Mouse (Mus musculus): ENCODE measurements around the gene Flnb. TPM values are rescaled to one million over a fixed set of nuclear protein-coding genes. Genes with fewer than 3 reads are reported as not detected.

The Flnb gene
- polyA plus RNA-seq, 1 experiment from 2014 or later: 22.5 TPM

DNA sequence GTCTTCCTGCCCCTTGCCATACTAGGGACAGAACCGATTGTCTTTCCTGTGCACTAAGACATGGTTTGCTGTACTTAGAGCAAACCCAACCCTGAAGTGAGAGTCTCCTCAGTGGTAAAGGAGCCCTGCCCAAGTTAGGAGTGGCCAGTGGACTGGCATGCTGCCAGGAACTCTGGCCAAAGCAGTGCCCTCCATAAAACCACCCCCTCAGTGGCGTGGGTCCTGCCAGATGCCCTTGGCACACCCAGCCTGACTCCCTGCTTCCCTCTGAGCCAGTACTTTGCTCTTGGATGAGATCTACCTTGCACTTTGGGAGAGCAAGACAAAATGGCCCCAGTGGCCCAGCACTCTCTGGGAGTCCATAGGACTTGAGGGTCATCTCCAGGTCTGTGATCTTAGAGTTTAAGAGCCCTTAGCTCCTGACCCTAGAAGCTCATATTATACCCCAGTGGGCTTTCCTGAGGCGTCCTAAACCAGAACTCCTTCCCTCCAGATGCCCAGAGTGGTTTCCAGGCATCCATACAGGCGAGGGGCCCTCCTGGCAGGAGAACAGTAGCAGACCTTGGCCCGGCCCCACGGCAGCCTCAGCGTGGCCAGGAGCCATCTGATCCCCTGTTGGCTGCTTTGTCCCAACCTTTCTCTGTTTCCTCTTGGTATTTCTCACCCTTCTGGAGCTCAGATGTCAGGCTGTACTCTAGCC lies 125.5 kb downstream of the Flnb start:
- Histone ChIP-seq H3K36me3 (peaks cover 54% of the 10 kb centered on the region), H3K27ac (replicated peaks) (peak overlapping the region; percentile 16; the same call in 1 of the 2 replicates), H3K4me3 (no peak overlapping the region), H3K4me1 (replicated peaks) (peaks cover 12% of the 10 kb centered on the region), H3K9me3 (no peaks in the 10 kb centered on the region), H3K9ac (no peak overlapping the region), H3K27me3 (no peaks in the 10 kb centered on the region), H3K4me2 (no peak overlapping the region)
- ATAC-seq (ENCODE audit: low FRiP score, low read depth): peak; percentile 80
- WGBS: 70% methylated on average over 7 of the region's 7 CpGs

DNA sequence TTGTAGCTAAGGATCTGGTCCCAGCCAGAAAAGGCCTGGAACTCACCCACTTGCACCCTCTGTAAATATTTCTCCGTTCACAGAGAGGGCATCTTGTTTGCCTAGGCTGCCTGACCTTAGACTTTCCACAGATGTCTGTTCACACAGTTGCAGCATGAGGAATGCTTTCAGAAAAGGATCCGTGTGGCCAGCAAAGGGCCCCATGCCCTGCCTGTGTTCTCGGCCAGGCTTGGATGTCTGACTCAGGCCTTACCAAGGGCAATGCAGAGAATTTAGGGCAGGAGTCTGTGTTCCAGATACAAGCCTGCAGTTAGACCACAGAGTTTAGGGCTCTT lies 126.0 kb downstream of the Flnb start:
- H3K9ac ChIP-seq: no peak overlapping the region
- no peaks in the 10 kb centered on the region for H3K9me3 ChIP-seq
- 68% methylated on average over 3 of the region's 3 CpGs for WGBS
- H3K4me1 ChIP-seq (replicated peaks): peaks cover 12% of the 10 kb centered on the region
- ATAC-seq (ENCODE audit: low FRiP score, low read depth): no peak
- peaks cover 59% of the 10 kb centered on the region for H3K36me3 ChIP-seq
- no peak overlapping the region for H3K4me3 ChIP-seq
- no peak overlapping the region for H3K4me2 ChIP-seq
- H3K27ac ChIP-seq (replicated peaks): peak overlapping the region; percentile 16; the same call in 1 of the 2 replicates
- H3K27me3 ChIP-seq: no peaks in the 10 kb centered on the region

DNA sequence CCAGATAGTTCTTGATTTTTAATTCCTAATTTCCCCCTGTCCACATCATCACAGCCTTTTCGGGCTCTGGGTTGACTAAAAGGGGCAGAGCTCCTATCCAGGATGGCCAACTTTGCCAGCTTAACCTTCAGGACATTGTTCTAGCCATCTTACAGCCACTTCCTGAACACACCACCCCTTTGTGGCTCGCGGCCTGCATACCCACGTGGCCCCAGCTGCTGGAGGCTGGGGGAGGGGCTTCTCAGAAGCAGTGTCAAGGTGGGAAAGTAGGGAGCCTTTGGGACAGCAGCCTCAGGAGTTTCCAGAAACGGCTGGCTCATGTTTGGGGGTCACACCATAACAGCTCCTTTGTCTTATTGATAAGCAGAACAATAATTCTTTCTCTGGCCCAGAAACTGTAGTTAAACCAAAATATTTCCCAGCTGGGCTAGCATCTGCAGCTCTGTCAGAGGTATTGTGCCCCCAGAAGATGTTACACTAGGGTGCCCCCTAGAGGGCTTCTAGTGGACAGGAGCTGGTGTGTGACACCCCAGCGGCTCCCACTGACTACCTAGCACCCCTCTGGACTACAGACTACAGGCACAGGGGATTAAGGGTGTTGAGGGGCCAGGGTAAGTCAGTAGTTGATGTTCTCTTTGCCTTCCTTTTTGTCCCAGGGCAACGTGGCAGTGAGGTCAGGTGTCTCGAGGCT lies 126.7 kb downstream of the Flnb start:
- no peak for ATAC-seq (ENCODE audit: low FRiP score, low read depth)
- 60% methylated on average over 8 of the region's 8 CpGs for WGBS
- Histone ChIP-seq H3K9ac (no peak overlapping the region), H3K27ac (replicated peaks) (no peak overlapping the region), H3K4me3 (no peak overlapping the region), H3K4me2 (no peak overlapping the region), H3K9me3 (no peaks in the 10 kb centered on the region), H3K27me3 (no peaks in the 10 kb centered on the region), H3K36me3 (peaks cover 62% of the 10 kb centered on the region), H3K4me1 (replicated peaks) (peaks cover 12% of the 10 kb centered on the region)

DNA sequence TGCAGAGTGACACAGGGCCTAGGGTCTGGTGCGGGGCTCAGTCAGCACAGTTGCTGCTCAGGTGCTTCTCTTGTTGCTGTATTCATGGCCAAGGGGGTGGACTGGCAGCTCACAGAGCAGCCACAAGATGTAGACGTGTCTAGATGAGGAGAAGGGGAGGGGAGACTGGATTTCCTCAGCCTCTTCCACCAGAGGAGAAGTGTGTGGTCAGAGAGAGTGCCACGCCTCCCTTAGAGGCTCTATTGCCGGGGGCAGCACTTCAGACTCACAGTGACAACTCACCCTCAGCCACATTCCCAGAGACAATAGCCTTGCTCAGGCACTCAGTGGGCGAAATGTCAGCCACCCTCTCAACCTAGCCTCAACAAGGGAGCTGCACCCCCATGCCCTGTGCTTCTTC lies 127.5 kb downstream of the Flnb start:
- Histone ChIP-seq H3K4me1 (replicated peaks) (peaks cover 12% of the 10 kb centered on the region), H3K4me3 (no peak overlapping the region), H3K4me2 (no peak overlapping the region), H3K36me3 (peaks cover 62% of the 10 kb centered on the region), H3K27me3 (no peaks in the 10 kb centered on the region), H3K9ac (no peak overlapping the region), H3K27ac (replicated peaks) (no peak overlapping the region), H3K9me3 (no peaks in the 10 kb centered on the region)
- no peak for ATAC-seq (ENCODE audit: low FRiP score, low read depth)
- WGBS: 76% methylated on average over 5 of the region's 5 CpGs

DNA sequence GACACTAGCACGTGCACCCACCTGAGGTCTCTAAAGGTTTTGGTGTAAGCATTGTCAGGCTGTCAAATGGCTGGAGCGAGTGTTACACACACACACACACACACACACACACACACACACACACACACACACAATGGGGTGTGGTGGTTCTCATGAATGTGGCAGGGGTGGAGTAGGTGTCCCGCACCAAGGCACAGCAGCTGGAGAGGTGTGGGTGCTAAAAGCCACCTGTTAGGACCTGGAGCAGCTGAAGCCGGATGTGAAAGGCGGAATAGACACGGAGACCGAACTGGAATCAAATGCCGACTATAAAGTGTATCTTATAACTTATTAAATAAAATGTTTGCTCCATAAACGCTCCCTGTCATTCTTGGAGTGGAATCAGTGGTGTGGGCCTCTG lies 133.5 kb downstream of the Flnb start:
- Histone ChIP-seq H3K9me3 (no peaks in the 10 kb centered on the region), H3K27ac (replicated peaks) (no peak overlapping the region), H3K4me1 (replicated peaks) (no peaks in the 10 kb centered on the region; the same call in 1 of the 2 replicates), H3K27me3 (no peaks in the 10 kb centered on the region), H3K4me2 (no peak overlapping the region), H3K4me3 (no peak overlapping the region), H3K36me3 (peaks cover 34% of the 10 kb centered on the region), H3K9ac (no peak overlapping the region)
- ATAC-seq (ENCODE audit: low FRiP score, low read depth): no peak
- 97% methylated on average over 9 of the region's 9 CpGs for WGBS

DNA sequence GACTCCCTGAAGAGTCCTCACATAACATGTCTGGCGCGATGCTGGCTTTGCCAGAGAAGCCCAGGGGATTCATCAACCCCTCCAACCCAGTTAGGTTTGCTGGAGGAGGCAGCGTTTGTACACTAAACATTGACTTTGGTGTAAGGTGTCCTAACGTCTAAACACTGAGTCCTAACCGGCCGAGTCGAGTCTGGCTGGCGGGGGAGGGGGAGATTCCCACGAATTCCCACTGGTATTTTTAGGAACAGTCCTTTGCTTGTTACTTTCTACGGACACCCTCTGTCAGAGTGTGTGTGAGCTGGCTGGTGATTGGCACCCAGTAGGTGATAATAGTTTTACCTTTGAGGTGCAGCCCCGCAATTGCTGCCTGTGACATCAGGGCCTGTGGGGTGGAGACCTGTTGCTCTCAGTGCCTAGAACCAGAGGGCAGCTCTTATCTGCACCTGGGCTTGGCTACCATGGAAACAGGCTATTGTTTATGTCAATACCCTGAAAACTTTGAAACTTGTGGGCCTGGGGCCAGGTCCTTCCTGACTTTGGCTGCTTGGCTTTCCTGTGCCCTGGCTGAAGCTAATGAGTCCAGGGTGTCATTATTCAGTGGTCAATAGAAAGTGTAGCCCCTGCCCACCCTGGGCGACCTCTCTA lies 135.0 kb downstream of the Flnb start:
- Histone ChIP-seq H3K9me3 (no peaks in the 10 kb centered on the region), H3K27me3 (no peaks in the 10 kb centered on the region), H3K9ac (no peak overlapping the region), H3K27ac (replicated peaks) (peak overlapping the region; percentile 37), H3K4me1 (replicated peaks) (no peaks in the 10 kb centered on the region; the same call in 1 of the 2 replicates), H3K36me3 (peaks cover 28% of the 10 kb centered on the region), H3K4me3 (no peak overlapping the region), H3K4me2 (no peak overlapping the region)
- no peak for ATAC-seq (ENCODE audit: low FRiP score, low read depth)
- WGBS: 40% methylated on average over 12 of the region's 12 CpGs

DNA sequence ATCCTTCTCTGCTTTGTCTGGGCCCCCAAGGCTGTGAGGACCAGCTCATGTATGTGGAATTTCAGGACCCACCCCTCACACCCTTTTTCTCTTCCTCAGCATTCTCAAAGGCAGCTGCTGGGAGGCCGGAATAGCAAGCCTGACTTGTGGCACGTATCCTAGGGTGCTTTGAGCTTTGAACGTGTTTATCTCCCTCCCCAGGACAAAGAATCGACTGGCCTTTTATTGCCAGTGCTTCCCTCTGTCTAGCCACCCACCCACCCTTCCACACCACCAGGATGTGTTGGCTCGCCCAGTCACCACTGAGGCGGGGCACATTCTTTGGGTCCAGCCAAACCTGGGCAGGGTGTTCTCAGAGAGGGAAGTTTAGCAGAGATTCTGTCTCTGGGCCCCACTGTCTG lies 136.3 kb downstream of the Flnb start:
- Histone ChIP-seq H3K4me3 (no peak overlapping the region), H3K27me3 (no peaks in the 10 kb centered on the region), H3K36me3 (peaks cover 19% of the 10 kb centered on the region), H3K27ac (replicated peaks) (no peak overlapping the region), H3K9me3 (no peaks in the 10 kb centered on the region), H3K4me2 (no peak overlapping the region), H3K9ac (no peak overlapping the region), H3K4me1 (replicated peaks) (no peaks in the 10 kb centered on the region; the same call in 1 of the 2 replicates)
- peak; percentile 29; the same call in 1 of the 2 replicates for ATAC-seq (ENCODE audit: low FRiP score, low read depth)
- 38% methylated on average over 6 of the region's 6 CpGs for WGBS

DNA sequence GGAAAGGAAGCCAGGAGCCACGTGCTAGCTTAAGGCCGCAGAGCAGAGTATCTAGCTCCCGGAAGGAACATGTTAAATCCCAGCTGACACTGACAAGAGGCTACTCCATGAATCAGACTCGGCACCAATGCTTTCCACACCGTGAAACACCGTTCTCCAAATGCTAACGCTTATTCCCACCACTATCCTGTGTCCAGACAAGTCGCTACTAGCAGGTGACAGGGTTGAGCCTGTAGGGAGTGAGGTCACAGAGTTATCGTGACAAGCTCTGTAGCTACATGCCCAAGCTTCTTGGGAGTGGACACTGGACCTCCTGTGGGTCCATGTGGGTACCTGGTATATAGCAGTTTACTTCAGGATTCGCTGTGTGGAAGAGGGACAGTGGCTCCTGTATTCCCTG lies 138.7 kb downstream of the Flnb start:
- Histone ChIP-seq H3K9me3 (no peaks in the 10 kb centered on the region), H3K9ac (no peak overlapping the region), H3K27ac (replicated peaks) (no peak overlapping the region), H3K36me3 (peaks cover 5% of the 10 kb centered on the region; the same call in 1 of the 2 replicates), H3K4me3 (no peak overlapping the region), H3K27me3 (no peaks in the 10 kb centered on the region), H3K4me2 (no peak overlapping the region), H3K4me1 (replicated peaks) (no peaks in the 10 kb centered on the region; the same call in 1 of the 2 replicates)
- 86% methylated on average over 10 of the region's 10 CpGs for WGBS
- ATAC-seq (ENCODE audit: low FRiP score, low read depth): no peak

DNA sequence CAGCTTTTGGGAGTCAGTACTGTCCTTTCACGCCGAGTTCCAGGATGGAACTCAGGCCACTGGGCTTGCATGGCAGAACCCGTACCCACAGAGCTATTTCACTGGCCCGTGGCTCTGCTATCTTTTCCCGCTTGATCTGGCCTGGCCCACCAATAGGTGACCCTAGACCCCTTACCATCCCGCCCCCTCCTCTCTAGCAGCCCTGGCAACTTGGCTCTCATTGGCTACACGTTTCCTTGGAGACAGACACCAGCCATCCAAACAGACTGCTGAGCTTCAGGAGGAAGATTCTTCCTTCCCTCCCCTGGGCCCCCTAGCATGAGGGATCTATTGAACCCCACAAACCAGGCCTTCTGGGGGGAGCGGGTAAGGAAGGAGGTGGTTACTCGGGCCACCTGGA lies 139.3 kb downstream of the Flnb start, which contains the start of gene Gm45521:
TSS of gene Gm45521 (plus strand) at position 240 of the 400 bp plus-strand sequence.
- 44% methylated on average over 9 of the region's 9 CpGs for WGBS
- no peak within 1 kb of the TSS for H3K4me2 ChIP-seq
- ATAC-seq (ENCODE audit: low FRiP score, low read depth): no peak
- H3K4me1 ChIP-seq (replicated peaks): no peaks in the 10 kb centered on the region; the same call in 1 of the 2 replicates
- H3K9me3 ChIP-seq: no peaks in the 10 kb centered on the region
- no peaks in the 10 kb centered on the region for H3K27me3 ChIP-seq
- H3K36me3 ChIP-seq: no peaks in the 10 kb centered on the region
- H3K9ac ChIP-seq: no peak within 1 kb of the TSS
- H3K4me3 ChIP-seq: no peak within 1 kb of the TSS
- H3K27ac ChIP-seq (replicated peaks): no peak within 1 kb of the TSS

DNA sequence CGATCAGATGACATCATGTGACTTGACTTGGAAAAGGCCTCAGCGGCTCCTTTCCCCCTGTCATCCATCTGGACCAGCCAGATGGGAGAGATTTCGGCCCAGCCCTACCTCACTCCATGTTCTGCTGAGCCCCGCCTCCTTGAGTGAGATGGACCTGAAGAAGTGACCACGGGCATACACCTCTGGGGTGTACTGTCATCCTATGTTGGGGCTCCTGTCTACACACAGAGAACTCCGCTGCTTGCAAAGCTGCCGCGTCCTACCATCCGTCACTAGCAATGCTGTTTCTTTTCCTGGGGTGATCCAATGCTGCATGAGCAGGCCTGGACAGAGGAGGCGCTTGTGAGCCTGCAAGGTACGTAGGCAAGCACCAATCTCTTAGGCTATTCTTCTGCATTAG lies 142.9 kb downstream of the Flnb start:
- H3K36me3 ChIP-seq: no peaks in the 10 kb centered on the region
- no peaks in the 10 kb centered on the region for H3K27me3 ChIP-seq
- peak; percentile 38; the same call in 1 of the 2 replicates for ATAC-seq (ENCODE audit: low FRiP score, low read depth)
- H3K27ac ChIP-seq (replicated peaks): no peak overlapping the region
- no peaks in the 10 kb centered on the region; the same call in 1 of the 2 replicates for H3K4me1 ChIP-seq (replicated peaks)
- WGBS: 51% methylated on average over 11 of the region's 11 CpGs
- no peak overlapping the region for H3K4me3 ChIP-seq
- no peak overlapping the region for H3K9ac ChIP-seq
- H3K9me3 ChIP-seq: no peaks in the 10 kb centered on the region
- H3K4me2 ChIP-seq: no peak overlapping the region

DNA sequence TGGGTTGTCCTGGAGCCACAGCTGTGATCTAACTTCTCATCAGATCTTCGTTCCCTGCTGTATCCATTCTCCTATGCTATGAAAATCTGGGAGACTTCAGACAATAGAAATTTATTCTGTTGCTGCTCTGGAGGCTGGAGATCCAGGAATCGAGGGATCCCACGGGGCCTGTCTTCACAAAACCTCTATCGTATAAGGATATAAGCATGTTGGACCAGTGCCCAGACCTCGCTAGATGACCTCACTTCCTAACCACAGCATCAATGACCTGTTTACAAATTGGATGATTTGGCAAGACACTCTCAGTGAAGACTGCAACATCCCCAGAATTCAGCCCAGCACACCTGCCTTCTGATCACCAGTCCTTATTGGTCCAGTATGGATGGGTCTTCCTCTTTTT lies 144.0 kb downstream of the Flnb start:
- Histone ChIP-seq H3K4me2 (no peak overlapping the region), H3K4me1 (replicated peaks) (no peaks in the 10 kb centered on the region; the same call in 1 of the 2 replicates)
- 53% methylated on average over 5 of the region's 5 CpGs for whole genome bisulfite sequencing

DNA sequence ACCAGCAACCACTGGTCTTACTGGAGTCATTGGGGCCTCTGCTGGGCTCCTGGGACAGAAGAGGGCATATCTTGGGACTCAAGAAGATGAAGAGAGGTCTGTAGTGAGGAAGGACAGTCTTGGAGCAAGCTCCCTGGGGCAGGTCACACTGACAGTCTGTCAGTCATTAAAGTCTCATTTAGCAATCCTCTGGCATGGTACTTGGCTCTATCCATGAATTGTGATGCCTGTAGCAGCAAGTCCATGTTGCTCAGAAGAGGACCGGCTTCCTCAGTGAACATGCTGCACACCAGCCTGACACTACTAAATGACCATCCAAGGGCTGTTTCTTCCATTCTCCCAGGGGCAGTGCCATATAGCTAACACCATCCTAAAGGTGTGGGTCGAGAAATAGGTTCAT lies 144.9 kb downstream of the Flnb start:
- no peak overlapping the region for H3K4me3 ChIP-seq
- no peak overlapping the region for H3K9ac ChIP-seq
- H3K9me3 ChIP-seq: no peaks in the 10 kb centered on the region
- H3K4me1 ChIP-seq (replicated peaks): no peaks in the 10 kb centered on the region; the same call in 1 of the 2 replicates
- H3K27me3 ChIP-seq: no peaks in the 10 kb centered on the region
- WGBS: 85% methylated on average over 2 of the region's 2 CpGs
- ATAC-seq (ENCODE audit: low FRiP score, low read depth): no peak
- no peak overlapping the region for H3K4me2 ChIP-seq
- no peak overlapping the region for H3K27ac ChIP-seq (replicated peaks)
- no peaks in the 10 kb centered on the region for H3K36me3 ChIP-seq

More for the DNA sequence above, 144.0 kb downstream of the Flnb start:
- no peak for ATAC-seq (ENCODE audit: low FRiP score, low read depth)
- H3K9me3 ChIP-seq: no peaks in the 10 kb centered on the region
- H3K4me3 ChIP-seq: no peak overlapping the region
- no peak overlapping the region for H3K9ac ChIP-seq
- H3K27ac ChIP-seq (replicated peaks): no peak overlapping the region
- no peaks in the 10 kb centered on the region for H3K27me3 ChIP-seq
- no peaks in the 10 kb centered on the region for H3K36me3 ChIP-seq
